Mouse (Mus musculus) frontal cortex, adult (tissue): ENCODE results near the gene Gdpd5.

ENCODE experiments used
- ATAC-seq: cut with Nextera tagmentation; 2 replicates; pipeline ENCODE4 v1.9.2; 2017; ENCODE audit warnings: mild to moderate bottlenecking, moderate library complexity, mixed read lengths; ENCODE audit not compliant: low TSS enrichment

Gene Gdpd5

GRCm38 (mm10) chr7:99404031-99404735 lies 23.0 kb downstream of the Gdpd5 start:
- ATAC-seq: no peak

- ATAC-seq: no peak
Measured at GRCm38 (mm10) chr7:99405386-99406155, 24.4 kb downstream of the Gdpd5 start.

GRCm38 (mm10) chr7:99407598-99407997 lies 26.4 kb downstream of the Gdpd5 start:
- no peak for ATAC-seq

- peak; percentile 76 for ATAC-seq
Measured at GRCm38 (mm10) chr7:99409441-99410222, 28.4 kb downstream of the Gdpd5 start.

DNA sequence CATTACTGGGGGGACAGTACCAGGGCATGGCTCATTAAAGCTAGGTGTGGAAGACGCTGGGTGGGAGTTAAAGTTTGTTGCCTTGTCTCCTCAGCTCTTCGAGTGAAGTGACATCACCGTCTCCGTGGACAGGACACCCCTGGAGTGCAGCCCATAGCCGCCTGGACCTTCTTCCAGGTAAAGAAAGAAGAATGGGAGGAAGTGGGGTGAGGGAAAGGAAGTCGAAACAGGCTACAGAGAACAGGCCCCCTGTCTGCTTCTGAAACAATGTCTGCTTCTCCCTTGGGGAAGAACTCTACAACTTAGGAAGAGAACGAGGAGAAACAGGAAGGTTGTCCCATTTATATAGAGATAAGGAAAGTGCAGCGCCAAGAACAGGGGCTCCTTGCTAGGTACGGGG lies 29.1 kb downstream of the Gdpd5 start:
- no peak for ATAC-seq

DNA sequence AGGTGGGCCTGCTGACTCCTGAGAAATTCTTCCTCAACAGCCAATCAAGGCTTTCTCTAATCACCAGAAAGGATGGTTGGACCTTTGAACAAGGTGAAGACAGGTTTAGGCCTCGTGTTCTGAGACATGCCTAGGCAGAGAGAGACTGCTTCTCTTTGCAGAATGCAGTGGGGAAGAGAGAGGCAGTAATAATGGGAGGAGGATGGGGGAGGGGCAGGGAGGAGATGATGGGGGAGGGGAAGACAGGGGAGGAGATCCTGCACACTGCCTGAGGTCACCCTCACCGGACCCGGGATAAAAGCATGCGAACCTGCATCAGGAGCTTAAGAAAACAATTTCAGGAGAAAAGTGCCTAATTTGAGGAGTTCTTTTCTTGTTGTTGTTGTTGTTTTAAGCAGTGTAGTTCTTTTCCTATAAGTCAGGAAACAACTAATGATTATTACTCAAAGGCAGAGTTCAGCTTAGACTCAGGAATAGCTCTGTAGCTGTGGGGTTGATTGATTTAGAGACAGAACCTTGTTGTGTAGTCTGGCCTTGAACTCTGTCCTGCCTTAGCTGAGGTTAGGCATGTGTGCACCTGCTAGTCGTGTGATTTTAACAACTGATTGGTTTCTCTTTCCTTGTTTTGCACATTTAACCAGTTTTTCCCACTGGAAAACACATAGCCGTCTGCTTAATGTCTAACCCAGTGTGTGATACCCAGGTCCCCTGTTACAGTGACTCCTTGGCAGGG lies 30.0 kb downstream of the Gdpd5 start:
- no peak for ATAC-seq

GRCm38 (mm10) chr7:99415045-99415444 lies 33.8 kb downstream of the Gdpd5 start:
- peak; percentile 57 for ATAC-seq

DNA sequence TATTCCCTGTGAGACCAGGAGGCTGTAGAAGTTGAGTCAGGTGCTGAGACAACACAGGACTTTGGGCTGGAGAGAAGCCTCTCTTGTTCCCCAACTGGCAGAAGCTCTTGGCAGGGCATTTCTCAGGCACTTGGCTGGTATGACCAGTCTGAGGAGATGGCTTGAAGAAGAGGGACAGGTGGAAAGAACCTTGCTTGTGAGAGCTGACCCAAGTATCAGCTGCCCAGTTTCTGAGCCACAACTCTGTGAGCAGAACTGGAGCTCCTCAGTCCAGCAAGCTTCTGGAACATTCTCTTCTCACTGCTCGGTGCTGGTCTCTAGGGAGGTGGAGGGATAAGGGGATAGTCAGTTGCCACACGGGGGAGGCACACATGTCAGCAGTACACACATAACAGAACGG lies 38.1 kb downstream of the Gdpd5 start:
- no peak for ATAC-seq

GRCm38 (mm10) chr7:99421006-99421405 lies 39.8 kb downstream of the Gdpd5 start:
- ATAC-seq: no peak

DNA sequence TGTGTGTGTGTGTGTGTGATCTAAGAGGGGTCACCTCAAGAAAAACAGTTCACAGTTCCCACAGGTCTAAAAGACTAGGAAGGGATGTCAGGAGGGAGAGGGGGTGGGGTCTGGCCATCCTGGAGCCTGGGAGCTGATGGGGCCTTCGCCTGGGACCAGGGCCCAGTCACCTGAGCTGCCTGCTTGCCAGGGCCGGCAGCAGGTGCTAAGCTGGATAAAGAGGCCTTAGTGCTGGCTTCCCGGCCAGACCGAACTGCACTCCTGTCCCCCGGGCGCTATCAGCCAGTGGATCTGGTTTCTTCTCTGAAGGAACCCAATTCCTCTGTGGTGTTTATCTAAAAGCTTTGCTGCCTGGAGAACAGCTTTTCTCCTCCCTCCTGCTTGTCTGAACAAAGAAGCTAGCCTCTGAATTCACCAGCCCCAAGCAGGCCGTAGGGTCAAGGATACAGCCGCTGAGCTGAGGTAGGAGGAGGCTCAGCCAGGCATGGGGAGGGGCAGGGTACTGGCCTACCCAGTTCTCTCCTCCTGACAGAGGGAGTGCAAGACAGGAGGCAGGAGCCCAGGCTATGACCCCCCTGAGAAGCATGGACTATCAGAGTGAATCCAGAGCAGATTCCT lies 43.4 kb downstream of the Gdpd5 start:
- ATAC-seq: no peak

GRCm38 (mm10) chr7:99425706-99426105 lies 44.5 kb downstream of the Gdpd5 start:
- no peak for ATAC-seq

DNA sequence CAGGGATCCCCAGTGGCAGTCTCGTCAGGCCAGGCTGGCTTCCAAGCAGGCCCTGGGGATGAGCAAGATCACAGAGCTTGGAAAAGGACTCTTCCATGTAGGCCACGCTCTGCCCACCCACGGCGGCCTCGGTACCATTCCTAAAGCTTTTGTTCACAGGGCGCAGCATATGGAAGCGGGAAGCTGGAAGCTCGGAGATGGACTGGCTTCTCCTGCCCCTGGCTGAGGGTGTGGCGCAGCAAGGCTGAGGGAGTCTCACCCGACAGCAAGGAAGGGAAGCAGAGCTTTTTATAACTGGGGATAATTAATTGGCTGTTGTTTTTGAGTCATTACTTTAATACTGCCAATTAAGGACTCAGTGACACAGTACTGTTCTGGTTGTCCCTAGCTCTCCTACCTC lies 45.8 kb downstream of the Gdpd5 start:
- peak; percentile 44; the same call in 1 of the 2 replicates for ATAC-seq

GRCm38 (mm10) chr7:99427987-99428386 lies 46.8 kb downstream of the Gdpd5 start:
- ATAC-seq: no peak

GRCm38 (mm10) chr7:99428836-99429235 lies 47.6 kb downstream of the Gdpd5 start:
- no peak for ATAC-seq

DNA sequence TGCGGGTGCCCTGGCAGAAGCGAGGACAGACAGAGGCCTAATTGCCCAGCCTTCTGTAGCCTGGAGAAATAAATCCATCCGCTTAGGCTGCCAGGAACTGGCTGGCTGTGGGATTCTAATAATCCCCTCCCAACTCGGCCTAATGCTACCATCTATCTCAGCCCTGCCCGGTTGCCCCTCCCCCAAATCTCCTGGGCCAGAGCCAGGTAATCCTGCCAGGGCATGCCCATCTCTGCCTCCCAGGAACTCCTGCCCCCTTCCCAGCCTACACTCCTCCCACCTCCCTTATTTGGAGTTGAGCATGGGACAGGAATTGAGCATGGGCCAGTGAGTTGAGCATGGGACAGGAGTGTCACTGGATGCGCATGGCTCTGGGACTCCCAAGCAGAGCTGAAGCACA lies 48.6 kb downstream of the Gdpd5 start:
- no peak for ATAC-seq

GRCm38 (mm10) chr7:99430246-99430645 lies 49.0 kb downstream of the Gdpd5 start:
- ATAC-seq: no peak

- ATAC-seq: peak; percentile 75
Measured at GRCm38 (mm10) chr7:99432248-99432647, 51.0 kb downstream of the Gdpd5 start.

- no peak for ATAC-seq
Measured at GRCm38 (mm10) chr7:99432863-99433262, 51.6 kb downstream of the Gdpd5 start.

DNA sequence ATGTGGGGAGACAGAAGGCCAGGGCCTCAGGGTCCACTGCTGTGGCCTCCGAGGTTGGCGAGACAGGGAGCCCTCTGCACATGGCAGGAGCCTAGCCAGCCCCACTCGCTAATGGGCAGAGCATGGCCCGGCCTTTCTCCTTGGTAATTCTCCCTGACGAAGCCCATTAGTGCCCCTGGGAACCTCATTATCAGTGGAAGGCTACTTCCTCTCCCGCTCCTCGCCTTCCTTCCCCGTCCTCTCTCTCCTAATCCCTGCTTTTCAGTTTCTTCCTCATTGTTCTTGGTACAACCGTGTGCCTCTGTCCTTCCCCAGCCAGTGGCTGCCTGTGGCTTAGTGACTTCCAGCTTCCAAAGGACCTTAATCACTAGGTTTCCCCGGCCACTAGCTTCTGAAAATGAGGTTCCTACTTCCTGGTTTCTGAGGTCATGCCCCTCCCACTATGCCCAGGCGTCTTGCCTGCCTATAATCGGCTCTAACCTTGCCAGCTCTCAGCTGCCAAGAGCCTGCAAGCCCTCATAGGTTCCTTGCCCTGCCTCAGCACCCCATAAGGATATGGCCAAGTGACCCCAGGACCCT lies 53.5 kb downstream of the Gdpd5 start:
- ATAC-seq: no peak

DNA sequence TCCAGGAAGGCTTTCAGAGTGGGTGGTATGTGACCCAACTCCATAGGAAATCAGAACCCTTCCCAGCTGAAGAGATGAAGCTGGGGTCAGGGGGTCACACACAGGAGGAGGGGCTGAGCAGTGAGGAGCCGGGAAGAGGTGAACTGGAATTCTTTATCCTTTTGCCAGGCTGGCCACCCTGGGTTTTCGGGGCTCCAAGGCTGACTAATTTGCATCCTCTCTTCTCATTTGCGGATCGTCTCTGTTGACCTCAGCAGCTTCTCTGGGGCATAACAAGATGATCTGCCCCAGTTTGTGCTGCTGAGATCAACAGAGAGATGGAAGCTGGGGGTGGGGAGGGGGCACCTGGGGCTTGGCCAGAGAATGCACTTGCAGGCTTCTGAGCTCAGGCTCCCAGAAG lies 55.3 kb downstream of the Gdpd5 start:
- no peak for ATAC-seq

- no peak for ATAC-seq
Measured at GRCm38 (mm10) chr7:99438881-99439280, 57.7 kb downstream of the Gdpd5 start.
